Mouse (Mus musculus) mammary gland, adult 2 months (tissue): ENCODE data around the gene Stx1b. TPM values are rescaled to one million over a fixed set of nuclear protein-coding genes. Genes with fewer than 3 reads are reported as not detected.

Experiments used
- polyA plus RNA-seq: library from polyadenylated mRNA; depleted of rRNA; stranded (reverse); fragments of >200 nt; gene quantifications from 2 replicates; pipeline ENCODE4 v1.2.3, GENCODE M21; 2012; ENCODE audit warnings: low replicate concordance; rRNA removed

The Stx1b gene
- 18.3 and 29.9 TPM in 2 replicates for polyA plus RNA-seq

DNA sequence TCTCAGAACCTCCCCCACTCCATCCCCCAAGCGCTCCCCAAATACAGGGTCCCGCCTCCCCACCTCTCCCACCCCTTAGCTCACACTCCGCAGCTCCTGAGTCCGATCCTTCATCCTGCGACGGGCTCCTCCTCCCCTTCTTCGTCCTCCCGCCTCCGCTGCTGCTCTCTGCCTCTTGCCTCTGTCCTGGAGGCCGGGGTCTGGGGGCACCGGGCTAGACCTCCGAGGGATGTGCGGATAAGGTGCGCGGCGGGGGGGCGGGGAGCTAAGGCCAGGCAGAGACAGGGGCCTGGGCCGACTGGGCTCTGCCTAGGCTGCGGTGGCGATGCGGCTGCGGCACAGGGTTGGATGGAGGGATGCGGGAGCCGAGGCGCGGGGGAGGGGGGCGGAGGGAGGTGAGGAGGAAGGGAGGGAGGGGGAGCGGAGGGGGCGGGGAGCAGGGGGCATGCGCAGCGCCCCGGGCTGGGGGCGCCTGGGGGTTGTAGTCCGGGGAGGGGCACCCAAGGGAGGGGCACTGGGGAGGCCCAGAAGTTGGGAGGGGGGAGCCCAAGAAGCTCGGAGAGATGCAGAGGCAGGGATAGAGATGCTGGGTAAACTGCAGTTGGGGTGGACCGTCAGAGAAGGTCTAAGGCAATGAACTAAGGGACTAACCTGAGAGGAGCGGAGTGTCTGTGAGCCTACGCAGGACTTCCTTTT, at the start of gene Stx1b, which contains the start of gene Stx4a:
Gene Stx1b (minus strand): TSS at position 374 of the 696 bp plus-strand sequence.
Gene Stx4a (plus strand): TSS at position 119 of the 696 bp plus-strand sequence.

DNA sequence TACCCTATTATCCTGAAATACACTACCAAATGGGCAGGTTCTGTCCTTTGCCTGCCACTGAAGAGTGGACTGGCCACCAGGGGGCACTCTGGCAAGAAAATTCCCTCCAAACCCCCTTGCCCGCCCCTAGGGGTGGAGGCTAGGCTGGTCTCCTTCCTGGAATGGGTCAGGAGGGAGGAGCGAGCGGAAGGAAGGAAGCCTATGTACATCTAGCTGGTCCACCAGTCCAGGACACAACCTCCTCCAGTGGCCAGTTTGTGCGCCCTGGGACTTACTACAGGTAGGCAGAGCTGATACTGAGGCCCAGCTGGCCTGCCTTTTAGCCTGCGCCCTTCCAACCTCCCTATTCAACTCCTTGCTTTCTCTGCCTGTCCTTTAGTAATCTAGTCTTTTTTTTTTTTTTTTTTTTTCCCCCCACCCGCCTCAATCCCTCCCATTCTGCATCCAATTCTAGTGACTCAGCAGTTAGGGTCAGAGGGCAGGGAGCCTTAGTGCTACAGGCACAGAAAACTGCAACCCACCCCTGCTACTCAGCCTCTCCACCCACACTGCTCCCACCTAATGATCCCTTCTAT, 23.8 kb downstream of the Stx1b start, which contains the start of gene Hsd3b7:
Gene Hsd3b7 (plus strand): TSS at position 170 of the 575 bp plus-strand sequence.

DNA sequence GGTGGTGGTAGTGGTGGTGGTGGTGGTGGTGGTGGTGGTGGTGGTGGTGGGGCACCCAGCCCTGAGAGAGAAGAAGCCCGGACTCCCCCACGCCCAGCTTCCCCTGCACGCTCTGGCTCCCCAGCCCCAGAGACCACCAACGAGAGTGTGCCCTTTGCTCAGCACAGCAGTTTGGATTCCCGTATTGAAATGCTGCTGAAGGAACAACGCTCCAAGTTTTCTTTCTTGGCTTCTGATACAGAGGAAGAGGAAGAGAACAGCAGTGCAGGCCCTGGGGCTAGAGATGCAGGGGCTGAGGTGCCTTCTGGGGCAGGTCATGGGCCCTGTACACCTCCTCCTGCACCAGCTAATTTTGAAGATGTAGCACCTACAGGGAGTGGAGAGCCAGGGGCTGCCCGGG, 39.0 kb downstream of the Stx1b start, which contains the start of gene Gm49388:
Gene Gm49388 (plus strand): TSS at position 301 of the 400 bp plus-strand sequence.

DNA sequence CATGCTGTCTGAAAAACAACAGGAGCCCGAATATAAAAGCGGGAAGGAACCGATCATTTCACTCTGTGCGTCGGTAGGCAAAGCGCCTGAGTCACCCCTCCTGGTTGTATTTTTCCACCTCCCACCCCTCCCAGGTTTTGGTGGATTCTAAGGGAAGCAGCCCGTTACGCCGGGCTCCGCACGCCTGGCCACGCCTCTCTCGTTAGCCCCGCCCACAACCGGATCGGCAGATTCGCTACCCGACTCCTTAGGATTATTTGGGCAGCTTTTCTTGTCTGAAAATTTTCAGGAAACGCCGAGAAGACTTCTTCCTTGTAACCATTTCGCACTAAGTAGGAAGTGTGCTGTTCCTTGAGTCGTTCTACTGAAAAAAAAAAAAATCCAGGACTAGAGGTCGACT, 47.9 kb downstream of the Stx1b start, which contains the start of gene Setd1a:
Gene Setd1a (plus strand): TSS at position 245 of the 400 bp plus-strand sequence.

DNA sequence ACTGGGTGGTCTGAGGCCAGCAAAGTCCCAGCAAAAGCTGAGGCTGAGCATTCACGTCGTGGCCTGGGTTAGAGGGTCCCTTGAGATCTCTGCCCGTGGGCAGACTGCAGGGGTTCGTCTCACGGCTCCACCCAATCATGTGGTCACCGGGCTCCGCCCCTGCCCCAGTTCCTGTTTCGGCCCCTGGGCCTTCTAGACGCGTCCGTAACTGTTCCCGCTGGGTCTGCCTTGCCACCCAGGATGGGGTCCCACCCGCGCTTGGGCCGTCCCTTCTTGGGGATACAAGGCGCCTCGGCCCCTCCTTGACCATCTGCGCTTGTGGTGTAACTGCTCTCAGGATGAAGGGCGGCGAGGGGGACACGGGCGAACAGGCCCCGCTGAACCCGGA, 54.7 kb downstream of the Stx1b start, which contains the start of gene Orai3:
Gene Orai3 (plus strand): TSS at position 165 of the 388 bp plus-strand sequence.

Other genes with a start within 250 kb of the Stx1b start
- 4.0 and 5.5 TPM in 2 replicates for gene Ccdc189, start 236.0 kb downstream of the Stx1b start, polyA plus RNA-seq
- gene Rnf40, start 235.8 kb downstream of the Stx1b start, polyA plus RNA-seq = 26.2 and 26.4 TPM in 2 replicates
- 11.0 and 12.2 TPM in 2 replicates for gene Zfp629, start 208.8 kb downstream of the Stx1b start, polyA plus RNA-seq
- 14.7 and 42.1 TPM in 2 replicates for gene Bcl7c, start 115.6 kb downstream of the Stx1b start, polyA plus RNA-seq
- gene Ctf1, start 111.8 kb downstream of the Stx1b start, polyA plus RNA-seq = 27.0 and 30.5 TPM in 2 replicates
- not detected in 2 replicates for gene Ctf2, start 92.4 kb downstream of the Stx1b start, polyA plus RNA-seq
- 21.7 and 47.3 TPM in 2 replicates for gene Fbxl19, start 80.0 kb downstream of the Stx1b start, polyA plus RNA-seq
- gene Orai3, start 54.7 kb downstream of the Stx1b start, polyA plus RNA-seq = 59.8 and 66.6 TPM in 2 replicates
- 9.4 and 14.6 TPM in 2 replicates for gene Setd1a, start 47.9 kb downstream of the Stx1b start, polyA plus RNA-seq
- not detected in 2 replicates for gene Gm49388, start 38.9 kb downstream of the Stx1b start, polyA plus RNA-seq
- 113 and 134 TPM in 2 replicates for gene Hsd3b7, start 23.9 kb downstream of the Stx1b start, polyA plus RNA-seq
- gene Stx4a, start 255 bp downstream of the Stx1b start, polyA plus RNA-seq = 76.6 and 81.0 TPM in 2 replicates
- gene Zfp646, start 51.7 kb upstream of the Stx1b start, polyA plus RNA-seq = 18.1 and 26.0 TPM in 2 replicates
- 5.9 and 11.9 TPM in 2 replicates for gene Zfp668, start 52.3 kb upstream of the Stx1b start, polyA plus RNA-seq
- 4.5 and 6.8 TPM in 2 replicates for gene Prss53, start 66.4 kb upstream of the Stx1b start, polyA plus RNA-seq
- gene Gm21974, start 70.9 kb upstream of the Stx1b start, polyA plus RNA-seq = not detected in 2 replicates
- 248 and 313 TPM in 2 replicates for gene Vkorc1, start 71.1 kb upstream of the Stx1b start, polyA plus RNA-seq
- gene Bckdk, start 79.5 kb upstream of the Stx1b start, polyA plus RNA-seq = 125 and 251 TPM in 2 replicates
- 13.4 and 25.0 TPM in 2 replicates for gene Kat8, start 88.0 kb upstream of the Stx1b start, polyA plus RNA-seq
- 27.2 and 27.4 TPM in 2 replicates for gene Prss8, start 105.6 kb upstream of the Stx1b start, polyA plus RNA-seq
- gene Prss36, start 122.2 kb upstream of the Stx1b start, polyA plus RNA-seq = 31.6 and 38.5 TPM in 2 replicates
- gene Fus, start 142.9 kb upstream of the Stx1b start, polyA plus RNA-seq = 234 and 274 TPM in 2 replicates
- 66.4 and 86.7 TPM in 2 replicates for gene Pycard, start 169.3 kb upstream of the Stx1b start, polyA plus RNA-seq
- gene Trim72, start 179.4 kb upstream of the Stx1b start, polyA plus RNA-seq = 0.69 and 38.4 TPM in 2 replicates
- 36.0 and 38.8 TPM in 2 replicates for gene Itgam, start 238.1 kb upstream of the Stx1b start, polyA plus RNA-seq
- 0.11 and 0.47 TPM in 2 replicates for gene Gm49368, start 238.1 kb upstream of the Stx1b start, polyA plus RNA-seq